Mouse (Mus musculus) spleen, adult 2 months (tissue): ENCODE measurements around the gene Atp13a4.

Experiments used
- CTCF ChIP-seq: fragments of 200-500 bp; IDR thresholded peaks from 2 replicates; pipeline ENCODE4 v1.5.1; 2011; ENCODE audit warnings: mild to moderate bottlenecking, inconsistent platforms; ENCODE audit not compliant: insufficient read depth, insufficient read length, insufficient replicate concordance; ENCODE audit errors: extremely low read depth
- POLR2A ChIP-seq: fragments of 200-500 bp; IDR thresholded peaks from 2 replicates; pipeline ENCODE4 v1.6.1; 2011; ENCODE audit warnings: low read depth, low read length, inconsistent platforms

- TF ChIP-seq POLR2A (no peak), CTCF (no peak)
These were observed 64.3 kb downstream of the Atp13a4 start for GRCm38 (mm10) chr16:29480396-29480795.
